Mouse (Mus musculus): ENCODE measurements around the gene Bach2. TPM values are rescaled to one million over a fixed set of nuclear protein-coding genes. Genes with fewer than 3 reads are reported as not detected.

Bach2 gene
- polyA plus RNA-seq, 2 experiments: 0.45 to 0.67 TPM

DNA sequence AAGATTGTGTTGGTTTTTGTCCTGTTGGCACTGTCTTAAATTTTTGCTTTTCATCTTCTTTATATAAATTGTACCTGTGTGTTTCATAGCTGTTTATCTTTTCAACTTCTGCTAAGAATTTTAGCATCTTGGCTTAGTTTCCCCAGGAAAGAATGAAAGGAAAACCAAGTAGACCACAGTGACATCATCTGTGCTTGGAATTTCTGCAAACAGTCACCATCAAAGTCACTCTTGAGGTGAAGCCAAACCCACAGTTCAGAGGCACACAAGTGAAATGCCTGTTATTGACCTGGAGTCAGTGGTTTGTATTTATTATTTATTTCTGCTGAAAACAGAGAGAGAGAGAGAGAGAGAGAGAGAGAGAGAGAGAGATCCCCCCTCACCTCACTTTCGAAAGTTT lies 95.5 kb downstream of the Bach2 start:
- no peaks in the 10 kb centered on the region for H3K36me3 ChIP-seq (replicated peaks; ENCODE audit: control insufficient read depth, insufficient read depth, low read depth)
- no peak overlapping the region for H3K4me3 ChIP-seq (ENCODE audit: insufficient read depth in 1 of 2, low read depth in 2 of 2, low read length in 2 of 2)
- no peaks in the 10 kb centered on the region for H3K9me3 ChIP-seq (ENCODE audit: control insufficient read depth, low read length)
- no peaks in the 10 kb centered on the region for H3K27me3 ChIP-seq (ENCODE audit: control insufficient read depth, insufficient read depth, low read length)
- no peak for ATAC-seq (ENCODE audit: insufficient read depth)
- no peak overlapping the region for H3K9ac ChIP-seq (replicated peaks)
- H3K27ac ChIP-seq: no peak overlapping the region
- peaks cover 2 to 32% of the 10 kb centered on the region in 2 experiments; a peak in 3 of 4 replicates for H3K4me1 ChIP-seq (replicated peaks; ENCODE audit: control insufficient read depth in 2 of 2, insufficient read depth in 2 of 2, low read length in 1 of 2)
- no peak for DNase-seq (ENCODE audit: low read depth in 3 of 3, low spot score in 3 of 3)
- H3K4me2 ChIP-seq (ENCODE audit: low read depth): no peak overlapping the region
- WGBS (ENCODE audit: insufficient replicate concordance): 50% methylated on average over 1 of the region's 1 CpGs
- no peak for TF ChIP-seq CTCF (IDR thresholded peaks at IDR 0.05; ENCODE audit: low read depth)
- TF ChIP-seq EP300 (IDR thresholded peaks at IDR 0.05; ENCODE audit: low read depth): no peak

DNA sequence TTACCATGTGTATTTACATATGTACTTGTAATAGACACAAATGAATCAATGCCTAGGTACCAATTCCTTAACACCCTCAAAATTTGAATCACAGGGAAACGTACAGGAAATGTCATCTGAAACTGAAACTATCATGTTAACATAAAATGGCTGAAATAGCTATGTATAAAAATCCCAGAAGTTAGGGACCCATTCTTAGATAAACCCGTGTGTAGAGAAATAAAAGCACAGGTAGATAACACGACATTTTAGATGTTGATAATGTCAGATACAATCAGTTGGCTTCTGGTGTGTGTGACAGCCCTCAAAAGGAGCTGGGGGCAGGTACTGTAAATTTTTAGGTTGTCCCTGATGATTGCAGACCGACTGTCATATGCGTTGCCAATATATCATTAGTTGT lies 96.2 kb downstream of the Bach2 start:
- no peak overlapping the region for H3K9ac ChIP-seq (replicated peaks)
- 61% methylated on average over 5 of the region's 5 CpGs for WGBS (ENCODE audit: insufficient replicate concordance)
- no peak for DNase-seq (ENCODE audit: low read depth in 3 of 3, low spot score in 3 of 3)
- H3K4me3 ChIP-seq (ENCODE audit: insufficient read depth in 1 of 2, low read depth in 2 of 2, low read length in 2 of 2): no peak overlapping the region
- H3K27ac ChIP-seq: no peak overlapping the region
- no peak for ATAC-seq (ENCODE audit: insufficient read depth)
- no peaks in the 10 kb centered on the region for H3K27me3 ChIP-seq (ENCODE audit: control insufficient read depth, insufficient read depth, low read length)
- no peak for TF ChIP-seq EP300 (IDR thresholded peaks at IDR 0.05; ENCODE audit: low read depth)
- H3K36me3 ChIP-seq (replicated peaks; ENCODE audit: control insufficient read depth, insufficient read depth, low read depth): no peaks in the 10 kb centered on the region
- H3K4me1 ChIP-seq (replicated peaks; ENCODE audit: control insufficient read depth in 2 of 2, insufficient read depth in 2 of 2, low read length in 1 of 2): peaks cover 2 to 32% of the 10 kb centered on the region in 2 experiments; a peak in 3 of 4 replicates
- H3K9me3 ChIP-seq (ENCODE audit: control insufficient read depth, low read length): no peaks in the 10 kb centered on the region
- no peak overlapping the region for H3K4me2 ChIP-seq (ENCODE audit: low read depth)

DNA sequence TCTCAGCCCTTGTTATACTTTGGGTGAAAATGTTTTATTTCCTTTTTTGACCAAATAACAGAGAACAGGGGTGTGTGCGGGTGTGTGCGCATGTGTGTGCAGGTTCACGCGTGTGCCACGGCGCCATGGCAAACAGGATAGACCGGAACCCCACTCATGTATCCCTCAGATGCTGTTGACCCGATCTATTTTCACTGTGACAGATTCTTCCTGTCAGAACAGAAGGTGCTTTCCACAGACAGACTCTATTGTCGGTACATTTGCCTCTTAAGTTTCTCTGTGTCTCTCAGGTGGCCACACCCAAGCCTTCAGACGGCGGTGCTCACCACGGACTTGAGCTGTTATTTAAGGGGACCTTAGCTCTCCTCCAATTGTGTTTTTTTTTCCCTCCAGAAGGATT lies 97.1 kb downstream of the Bach2 start:
- DNase-seq (ENCODE audit: low read depth in 3 of 3, low spot score in 3 of 3): no peak

GRCm38 (mm10) chr4:32336642-32337041 lies 98.0 kb downstream of the Bach2 start:
- no peak overlapping the region for H3K27ac ChIP-seq
- H3K4me3 ChIP-seq (ENCODE audit: insufficient read depth in 1 of 2, low read depth in 2 of 2, low read length in 2 of 2): no peak overlapping the region
- DNase-seq (ENCODE audit: low read depth in 3 of 3, low spot score in 3 of 3) (no peak), ATAC-seq (ENCODE audit: insufficient read depth) (no peak)
- no peaks in the 10 kb centered on the region for H3K36me3 ChIP-seq (replicated peaks; ENCODE audit: control insufficient read depth, insufficient read depth, low read depth)
- no peaks in the 10 kb centered on the region for H3K9me3 ChIP-seq (ENCODE audit: control insufficient read depth, low read length)
- H3K4me2 ChIP-seq (ENCODE audit: low read depth): no peak overlapping the region; the same call in 1 of the 2 replicates
- H3K4me1 ChIP-seq (replicated peaks; ENCODE audit: control insufficient read depth in 2 of 2, insufficient read depth in 2 of 2, low read length in 1 of 2): peaks cover 2 to 26% of the 10 kb centered on the region in 2 experiments; a peak in 3 of 4 replicates
- 26% methylated on average over 4 of the region's 4 CpGs for WGBS (ENCODE audit: insufficient replicate concordance)
- no peaks in the 10 kb centered on the region for H3K27me3 ChIP-seq (ENCODE audit: control insufficient read depth, insufficient read depth, low read length)
- no peak for TF ChIP-seq CTCF (IDR thresholded peaks at IDR 0.05; ENCODE audit: low read depth)
- TF ChIP-seq EP300 (IDR thresholded peaks at IDR 0.05; ENCODE audit: low read depth): no peak
- H3K9ac ChIP-seq (replicated peaks): no peak overlapping the region

More for the DNA sequence above, 97.1 kb downstream of the Bach2 start:
- Histone ChIP-seq H3K4me3 (ENCODE audit: insufficient read depth in 1 of 2, low read depth in 2 of 2, low read length in 2 of 2) (no peak overlapping the region), H3K9ac (replicated peaks) (no peak overlapping the region), H3K36me3 (replicated peaks; ENCODE audit: control insufficient read depth, insufficient read depth, low read depth) (no peaks in the 10 kb centered on the region), H3K9me3 (ENCODE audit: control insufficient read depth, low read length) (no peaks in the 10 kb centered on the region), H3K4me1 (replicated peaks; ENCODE audit: control insufficient read depth in 2 of 2, insufficient read depth in 2 of 2, low read length in 1 of 2) (peaks cover 2 to 31% of the 10 kb centered on the region in 2 experiments; a peak in 3 of 4 replicates), H3K27ac (no peak overlapping the region), H3K27me3 (ENCODE audit: control insufficient read depth, insufficient read depth, low read length) (no peaks in the 10 kb centered on the region), H3K4me2 (ENCODE audit: low read depth) (no peak overlapping the region)
- TF ChIP-seq CTCF (IDR thresholded peaks at IDR 0.05; ENCODE audit: low read depth): no peak
- TF ChIP-seq EP300 (IDR thresholded peaks at IDR 0.05; ENCODE audit: low read depth): no peak
- 58% methylated on average over 12 of the region's 12 CpGs for WGBS (ENCODE audit: insufficient replicate concordance)
- no peak for ATAC-seq (ENCODE audit: insufficient read depth)

DNA sequence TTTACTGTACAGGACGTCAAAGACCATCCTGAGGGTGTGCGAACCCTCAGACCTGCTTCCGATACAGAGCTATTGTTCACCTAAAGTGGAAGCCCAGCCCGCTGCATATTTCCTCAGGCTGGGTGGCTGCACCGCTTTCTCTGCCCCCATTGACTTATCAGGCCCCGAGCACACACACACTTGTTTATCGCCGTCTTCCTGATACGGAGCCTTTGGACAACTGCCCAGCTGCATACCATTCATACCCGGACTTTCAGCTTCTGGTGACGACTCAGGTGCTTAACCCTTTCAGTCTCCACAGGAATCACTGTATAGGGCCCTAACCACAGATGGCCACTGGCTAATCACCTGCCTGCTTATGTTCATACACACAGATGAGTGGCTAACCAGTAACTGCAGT lies 99.0 kb downstream of the Bach2 start:
- H3K9ac ChIP-seq (replicated peaks): no peak overlapping the region
- no peaks in the 10 kb centered on the region for H3K27me3 ChIP-seq (ENCODE audit: control insufficient read depth, insufficient read depth, low read length)
- peaks cover 2 to 26% of the 10 kb centered on the region in 2 experiments; a peak in 3 of 4 replicates for H3K4me1 ChIP-seq (replicated peaks; ENCODE audit: control insufficient read depth in 2 of 2, insufficient read depth in 2 of 2, low read length in 1 of 2)
- no peak overlapping the region; a peak in 1 of 4 replicates for H3K4me3 ChIP-seq (ENCODE audit: insufficient read depth in 1 of 2, low read depth in 2 of 2, low read length in 2 of 2)
- no peaks in the 10 kb centered on the region for H3K9me3 ChIP-seq (ENCODE audit: control insufficient read depth, low read length)
- H3K4me2 ChIP-seq (ENCODE audit: low read depth): peak overlapping the region; percentile 21
- ATAC-seq (ENCODE audit: insufficient read depth) (peak; percentile 76), DNase-seq (ENCODE audit: low read depth in 3 of 3, low spot score in 3 of 3) (peak; percentile 31 to 43 (median 43))
- H3K36me3 ChIP-seq (replicated peaks; ENCODE audit: control insufficient read depth, insufficient read depth, low read depth): no peaks in the 10 kb centered on the region
- 2% methylated on average over 11 of the region's 11 CpGs for WGBS (ENCODE audit: insufficient replicate concordance)
- no peak overlapping the region for H3K27ac ChIP-seq
- TF ChIP-seq CTCF (IDR thresholded peaks at IDR 0.05; ENCODE audit: low read depth): no peak
- peak; percentile 64 for TF ChIP-seq EP300 (IDR thresholded peaks at IDR 0.05; ENCODE audit: low read depth)
